Mouse (Mus musculus): ENCODE data around the gene Mpp2. TPM values are rescaled to one million over a fixed set of nuclear protein-coding genes. Genes with fewer than 3 reads are reported as not detected.

Gene Mpp2
- total RNA-seq (2023) = 2.8 TPM

GRCm38 (mm10) chr11:102087931-102088898 is at the start of gene Mpp2:
TSS of gene Mpp2 (minus strand) at chr11:102088515.

GRCm38 (mm10) chr11:102107732-102108131 is 19.4 kb upstream of the Mpp2 start, which contains the start of gene Pyy:
TSS of gene Pyy (minus strand) at chr11:102107832.

GRCm38 (mm10) chr11:102101219-102101618 is 12.9 kb upstream of the Mpp2 start, which contains the start of gene Ppy:
TSS of gene Ppy (minus strand) at chr11:102101319.

GRCm38 (mm10) chr11:102041350-102041949 is 46.9 kb downstream of the Mpp2 start, which contains the start of gene Cd300lg:
TSS of gene Cd300lg (plus strand) at chr11:102041509.

GRCm38 (mm10) chr11:102028087-102028816 is 60.1 kb downstream of the Mpp2 start, which contains the start of gene Mpp3:
TSS of gene Mpp3 (minus strand) at chr11:102028461.

Other genes starting within 250 kb of the Mpp2 start
- gene Meox1, start 194.1 kb downstream of the Mpp2 start, total RNA-seq (2023) = 0.27 TPM
- gene Sost, start 121.5 kb downstream of the Mpp2 start, total RNA-seq (2023) = not detected
- gene Cfap97d1, start 104.2 kb downstream of the Mpp2 start, total RNA-seq (2023) = not detected
- gene Dusp3, start 101.5 kb downstream of the Mpp2 start, total RNA-seq (2023) = 2.3 TPM
- not detected for gene Mpp3, start 60.1 kb downstream of the Mpp2 start, total RNA-seq (2023)
- not detected for gene Cd300lg, start 47.0 kb downstream of the Mpp2 start, total RNA-seq (2023)
- not detected for gene Ppy, start 12.8 kb upstream of the Mpp2 start, total RNA-seq (2023)
- gene Pyy, start 19.3 kb upstream of the Mpp2 start, total RNA-seq (2023) = not detected
- not detected for gene Nags, start 57.0 kb upstream of the Mpp2 start, total RNA-seq (2023)
- 11.1 TPM for gene Tmem101, start 67.9 kb upstream of the Mpp2 start, total RNA-seq (2023)
- gene Lsm12, start 96.8 kb upstream of the Mpp2 start, total RNA-seq (2023) = 48.7 TPM
- gene G6pc3, start 101.1 kb upstream of the Mpp2 start, total RNA-seq (2023) = 29.7 TPM
- 147 TPM for gene Hdac5, start 141.7 kb upstream of the Mpp2 start, total RNA-seq (2023)
- gene BC030867, start 160.4 kb upstream of the Mpp2 start, total RNA-seq (2023) = not detected
- gene Asb16, start 180.2 kb upstream of the Mpp2 start, total RNA-seq (2023) = not detected
- gene Tmub2, start 196.4 kb upstream of the Mpp2 start, total RNA-seq (2023) = 36.2 TPM
- 80.0 TPM for gene Atxn7l3, start 208.1 kb upstream of the Mpp2 start, total RNA-seq (2023)
- gene Ubtf, start 231.2 kb upstream of the Mpp2 start, total RNA-seq (2023) = 126 TPM

Measured in CD4-positive naive resting alpha-beta T cell, adult 57 days (primary cell).